Mouse (Mus musculus): ENCODE data around the gene Dao. TPM values are rescaled to one million over a fixed set of nuclear protein-coding genes. Genes with fewer than 3 reads are reported as not detected.
A peak's percentile ranks its signal among the peaks of the same experiment; 100 is the strongest.

Gene Dao
- total RNA-seq, 2 experiments from 2014 or later = not detected

DNA sequence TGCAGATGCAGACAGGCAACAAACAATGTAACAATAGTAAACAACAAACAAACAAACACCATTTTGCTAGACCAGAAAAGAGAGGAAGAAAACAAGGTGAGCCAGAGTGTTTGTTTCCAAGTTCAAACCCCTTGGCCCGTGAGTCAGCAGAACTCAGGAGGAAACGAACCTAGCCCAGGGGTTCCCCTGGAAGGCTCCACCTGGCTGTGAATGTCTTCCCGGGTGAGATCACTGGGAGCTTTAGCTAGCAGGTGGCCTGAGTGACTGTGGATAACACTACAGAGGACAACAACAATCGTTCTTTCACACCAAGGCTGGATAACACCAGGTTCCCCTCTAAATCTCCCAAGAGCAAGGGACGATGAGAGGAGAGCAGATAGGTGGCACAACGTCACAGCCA, 22.3 kb upstream of the Dao start:
- no peak for ATAC-seq (replicated peaks; ENCODE audit: poor library complexity, severe bottlenecking)

- no peak for ATAC-seq (replicated peaks; ENCODE audit: poor library complexity, severe bottlenecking)
Measured at GRCm38 (mm10) chr5:113981843-113982242, 21.7 kb upstream of the Dao start.

DNA sequence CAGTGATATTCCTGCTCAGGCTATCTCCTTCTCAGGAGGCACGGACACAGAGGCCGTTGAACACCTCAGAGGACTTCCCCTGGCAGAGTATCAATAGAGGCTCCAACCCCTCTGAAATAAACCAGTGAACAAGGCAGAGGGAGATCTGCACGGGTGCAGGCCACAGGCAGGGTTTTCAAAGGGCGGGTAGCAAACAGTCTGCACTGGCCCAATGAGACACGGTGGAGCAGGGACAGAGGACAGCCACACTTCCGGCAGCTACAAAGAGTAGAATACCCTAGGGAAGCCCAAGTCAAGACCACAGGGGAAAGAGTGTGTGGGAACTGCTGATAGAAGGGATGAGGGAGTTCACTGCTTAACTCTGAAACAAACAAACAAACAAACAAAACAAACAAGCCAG, 20.0 kb upstream of the Dao start:
- ATAC-seq (replicated peaks; ENCODE audit: poor library complexity, severe bottlenecking) = no peak

DNA sequence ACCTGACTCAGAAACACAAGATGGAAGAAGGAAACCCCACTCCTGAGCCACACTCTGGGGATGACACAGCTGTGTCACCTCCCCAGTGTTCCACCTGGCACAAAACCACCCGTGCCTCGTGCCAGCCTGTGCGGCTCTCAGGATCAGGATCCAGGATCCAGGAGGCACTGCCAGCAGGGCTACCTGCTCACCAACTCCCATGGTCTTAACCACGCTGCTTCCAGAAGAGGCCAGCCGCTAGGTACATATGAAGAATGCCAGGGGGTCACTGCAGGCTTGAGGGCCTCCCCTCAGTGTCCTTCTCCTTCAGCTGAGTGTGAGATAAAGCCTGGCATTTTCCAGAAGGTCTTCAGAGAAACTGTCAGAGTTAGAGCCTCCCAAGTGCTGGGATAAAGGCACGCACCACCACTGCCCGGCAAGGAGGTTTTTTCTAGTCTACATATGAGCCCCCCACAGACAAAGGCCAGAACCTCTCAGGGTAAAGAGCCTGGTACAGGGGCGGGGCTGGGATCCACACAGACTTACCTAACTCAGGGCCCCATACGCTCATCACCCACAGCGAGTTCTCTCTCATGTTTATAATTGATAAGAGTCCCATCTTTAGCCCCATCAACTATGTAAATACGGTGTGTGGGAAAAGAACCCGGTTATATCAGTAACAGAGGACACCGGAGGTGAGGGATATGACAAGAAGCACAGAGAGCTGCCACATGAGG, 19.3 kb upstream of the Dao start:
- ATAC-seq (replicated peaks; ENCODE audit: poor library complexity, severe bottlenecking) = no peak

GRCm38 (mm10) chr5:113985737-113986136, 17.8 kb upstream of the Dao start:
- ATAC-seq (replicated peaks; ENCODE audit: poor library complexity, severe bottlenecking) = no peak

DNA sequence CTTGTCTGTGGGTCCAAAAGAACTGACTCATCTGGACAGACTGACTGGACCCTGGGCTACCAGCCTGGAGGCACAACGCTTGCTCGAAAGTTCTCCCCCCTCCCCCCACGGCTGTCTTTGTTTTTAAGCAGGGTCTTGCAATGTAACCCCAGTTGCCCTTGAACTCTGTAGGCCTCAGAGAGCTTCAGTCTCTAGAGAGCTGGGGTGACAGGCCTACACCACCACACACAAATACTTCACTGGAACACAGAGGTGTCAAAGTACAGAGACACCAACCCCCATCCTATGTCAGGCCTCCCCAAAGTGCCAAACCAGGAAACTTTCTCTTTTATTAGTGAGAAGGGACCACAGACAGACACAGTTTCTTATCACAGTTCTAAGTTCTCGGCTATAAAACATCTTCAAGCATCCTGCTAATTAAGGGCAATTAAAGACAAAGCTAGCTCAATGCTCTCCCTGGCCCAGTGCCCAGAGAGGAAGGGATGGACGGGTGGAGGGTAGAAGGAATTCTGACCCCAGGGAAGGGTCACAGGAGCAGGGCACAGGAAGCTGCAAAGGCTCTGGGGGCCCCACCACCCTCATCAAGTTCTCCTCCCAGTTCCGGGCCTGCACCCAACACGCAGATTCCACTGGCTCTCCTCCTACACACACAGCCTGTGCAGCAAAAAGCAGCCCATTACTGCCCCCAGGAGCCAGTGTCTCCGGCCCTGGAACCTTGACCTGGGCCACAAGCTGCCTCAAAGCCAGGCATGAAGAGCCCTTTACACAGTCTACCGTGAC, 17.1 kb upstream of the Dao start:
- no peak for ATAC-seq (replicated peaks; ENCODE audit: poor library complexity, severe bottlenecking)

DNA sequence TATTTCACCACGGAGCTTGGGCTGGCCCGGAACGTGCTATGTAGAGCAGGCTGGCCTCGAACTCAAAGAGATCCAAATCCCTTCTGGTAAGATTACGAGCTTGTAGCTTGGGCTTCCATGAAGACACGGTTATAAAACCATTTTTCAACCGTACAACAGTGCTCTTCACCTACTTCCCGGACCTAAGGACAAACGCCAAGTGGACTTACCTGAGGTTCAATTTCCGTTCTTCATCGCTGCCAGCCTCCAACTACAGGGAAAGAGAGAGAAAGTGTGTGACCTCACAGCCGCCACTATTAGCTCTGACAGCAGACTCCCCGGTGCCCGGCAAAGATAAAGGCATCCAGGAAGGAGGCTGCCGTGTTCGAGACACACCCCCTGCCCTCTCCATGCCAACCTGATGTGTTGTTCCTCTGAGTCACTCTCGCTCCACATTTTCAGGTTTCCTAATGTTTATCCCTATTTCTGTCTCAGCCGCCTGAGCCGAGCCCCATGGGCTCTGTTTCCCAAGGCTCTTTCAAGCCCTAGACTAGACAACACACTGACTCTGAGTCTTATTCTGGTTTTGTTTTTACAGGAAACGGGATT, 14.0 kb upstream of the Dao start:
- no peak for ATAC-seq (replicated peaks; ENCODE audit: poor library complexity, severe bottlenecking)

DNA sequence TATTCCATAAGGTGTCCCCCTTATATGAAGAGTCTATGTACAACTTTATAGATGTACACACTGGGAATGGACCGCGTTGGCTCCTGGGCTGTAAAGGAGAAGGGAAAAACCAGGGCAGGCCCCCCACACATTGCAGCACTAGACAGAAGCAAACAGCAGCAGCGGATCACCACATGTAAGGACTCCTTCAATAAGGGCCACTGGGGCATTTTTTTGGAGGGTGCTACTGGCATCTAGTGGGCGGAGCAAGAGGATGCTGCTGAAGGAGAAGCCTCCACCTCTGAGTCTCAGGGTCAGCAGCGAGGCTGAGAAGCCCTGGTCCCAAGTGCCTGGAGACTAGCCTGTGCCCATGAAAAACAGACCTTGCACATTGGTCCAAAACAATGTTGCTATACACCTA, 12.9 kb upstream of the Dao start:
- ATAC-seq (replicated peaks; ENCODE audit: poor library complexity, severe bottlenecking) = no peak

- no peak for ATAC-seq (replicated peaks; ENCODE audit: poor library complexity, severe bottlenecking)
Measured at GRCm38 (mm10) chr5:113991141-113991540, 12.4 kb upstream of the Dao start.

GRCm38 (mm10) chr5:113992339-113992831, 11.1 kb upstream of the Dao start:
- ATAC-seq (replicated peaks; ENCODE audit: poor library complexity, severe bottlenecking) = peak; percentile 78

GRCm38 (mm10) chr5:113993031-113993486, 10.4 kb upstream of the Dao start:
- peak; percentile 22 for ATAC-seq (replicated peaks; ENCODE audit: poor library complexity, severe bottlenecking)

GRCm38 (mm10) chr5:113993487-113994465, 9.7 kb upstream of the Dao start, which contains the start of gene Ssh1:
Gene Ssh1 (minus strand): TSS chr5:113993894.
- peak; percentile 57 for ATAC-seq (replicated peaks; ENCODE audit: poor library complexity, severe bottlenecking)

GRCm38 (mm10) chr5:113996458-113996857, 7.0 kb upstream of the Dao start:
- no peak for ATAC-seq (replicated peaks; ENCODE audit: poor library complexity, severe bottlenecking)

DNA sequence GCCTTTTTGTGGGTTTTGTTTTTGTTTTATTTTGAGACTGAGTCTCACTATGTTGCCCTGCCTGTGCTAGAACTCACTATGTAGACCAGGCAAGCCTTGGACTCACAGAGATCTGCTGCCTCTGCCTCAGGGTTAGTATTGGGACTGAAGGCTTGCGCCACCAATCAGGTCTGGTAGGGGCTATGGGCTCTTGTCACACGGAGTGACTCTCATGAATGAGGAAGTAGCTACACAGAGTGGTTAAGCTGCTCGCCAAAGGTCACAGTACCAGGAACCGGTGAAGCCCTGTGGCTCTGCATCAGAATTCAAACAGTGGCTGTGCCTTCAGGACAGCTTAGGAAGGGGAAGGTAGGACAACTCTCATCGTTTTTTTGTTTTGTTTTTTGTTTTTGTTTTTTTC, 4.1 kb upstream of the Dao start:
- peak; percentile 99 for ATAC-seq (replicated peaks; ENCODE audit: poor library complexity, severe bottlenecking)

DNA sequence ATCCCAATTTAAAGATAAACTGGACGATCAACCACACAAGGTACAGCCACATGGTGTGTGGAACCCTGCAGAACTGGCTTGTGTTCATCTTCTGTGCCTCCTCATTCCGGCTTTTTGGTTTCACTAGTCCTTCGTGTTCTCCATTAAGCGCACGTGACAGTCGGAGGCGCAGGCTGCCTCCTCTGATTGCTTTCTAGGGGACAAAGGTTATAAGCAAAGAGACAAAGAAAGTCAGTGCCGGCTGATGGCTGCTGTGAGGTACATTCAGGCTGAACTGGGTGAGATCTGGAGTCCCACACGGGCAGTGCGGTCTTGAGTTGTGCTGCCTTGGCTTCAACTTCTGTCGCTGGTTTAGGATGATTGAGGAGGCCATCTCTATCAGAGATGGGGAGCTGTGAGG, 1.1 kb downstream of the Dao start:
- ATAC-seq (replicated peaks; ENCODE audit: poor library complexity, severe bottlenecking) = no peak

DNA sequence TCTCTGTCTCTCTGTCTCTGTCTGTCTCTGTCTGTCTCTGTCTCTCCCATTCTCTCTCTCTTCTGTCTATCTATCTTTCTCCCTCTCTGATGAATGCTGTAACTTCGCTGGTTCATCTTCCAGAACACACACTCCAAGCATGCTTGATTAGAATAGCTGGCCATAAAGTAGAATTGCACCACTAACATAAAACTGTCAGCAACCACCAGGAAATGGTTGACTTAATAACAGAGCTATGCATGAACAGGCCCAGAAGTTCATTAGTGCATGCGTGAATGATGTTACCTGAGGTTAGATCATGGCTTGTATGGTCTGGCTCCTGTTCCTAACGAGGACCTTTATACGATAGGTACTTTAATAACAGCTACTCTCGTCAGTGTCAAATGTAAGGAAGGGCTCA, 1.6 kb downstream of the Dao start:
- ATAC-seq (replicated peaks; ENCODE audit: poor library complexity, severe bottlenecking) = no peak

DNA sequence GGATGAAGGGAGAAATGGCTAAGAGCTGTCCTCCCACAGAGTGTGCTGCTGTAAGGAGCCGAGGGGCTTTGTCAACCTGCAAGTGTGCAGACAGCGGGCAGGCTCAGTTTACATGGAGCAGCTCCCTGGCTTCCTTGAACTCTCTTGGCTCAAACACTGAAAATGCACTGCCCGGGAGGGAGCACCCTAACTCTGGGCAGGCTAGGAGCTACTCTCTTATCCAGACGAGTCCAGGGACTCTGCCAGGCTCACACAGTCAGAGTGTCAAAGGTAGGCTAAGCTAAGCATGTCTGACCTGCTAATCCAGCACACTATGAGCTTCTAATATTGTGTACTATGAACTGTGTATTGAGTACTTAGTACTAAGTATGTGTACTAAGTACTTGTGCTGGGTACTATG, 3.5 kb downstream of the Dao start:
- no peak for ATAC-seq (replicated peaks; ENCODE audit: poor library complexity, severe bottlenecking)

DNA sequence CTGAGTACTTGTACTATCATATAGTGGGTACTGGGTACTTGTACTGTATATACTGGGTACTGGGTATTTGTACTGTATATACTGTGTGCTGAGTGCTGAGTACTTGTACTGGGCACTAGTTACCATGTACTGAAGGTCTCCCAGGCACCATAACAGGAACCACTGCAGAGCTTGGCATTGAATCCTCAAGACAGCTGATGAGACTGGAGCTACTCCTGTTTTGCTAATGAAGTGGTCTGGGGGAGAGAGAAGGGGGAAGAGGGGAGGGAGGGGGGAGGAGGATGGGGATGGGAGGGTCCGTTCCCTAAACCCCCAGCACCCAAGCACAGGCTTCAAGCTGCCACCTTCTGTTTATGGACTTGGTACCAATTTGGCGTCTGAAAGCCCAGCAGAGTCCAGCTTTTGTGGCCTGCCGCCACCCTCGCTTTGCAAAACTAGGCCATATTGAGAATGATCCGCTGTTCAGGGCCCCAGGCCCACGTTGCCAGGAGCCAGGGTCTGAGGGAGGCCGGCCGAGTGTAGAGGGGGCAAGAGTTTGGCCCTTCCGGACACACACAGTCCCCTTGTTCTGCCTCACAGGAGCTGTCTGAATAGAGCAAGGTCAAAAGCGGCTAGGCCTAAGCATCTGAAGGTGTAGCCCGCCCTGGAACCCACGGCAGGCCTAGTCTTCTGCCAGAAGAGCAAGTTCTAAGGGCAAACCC, 4.4 kb downstream of the Dao start:
- ATAC-seq (replicated peaks; ENCODE audit: poor library complexity, severe bottlenecking) = no peak

DNA sequence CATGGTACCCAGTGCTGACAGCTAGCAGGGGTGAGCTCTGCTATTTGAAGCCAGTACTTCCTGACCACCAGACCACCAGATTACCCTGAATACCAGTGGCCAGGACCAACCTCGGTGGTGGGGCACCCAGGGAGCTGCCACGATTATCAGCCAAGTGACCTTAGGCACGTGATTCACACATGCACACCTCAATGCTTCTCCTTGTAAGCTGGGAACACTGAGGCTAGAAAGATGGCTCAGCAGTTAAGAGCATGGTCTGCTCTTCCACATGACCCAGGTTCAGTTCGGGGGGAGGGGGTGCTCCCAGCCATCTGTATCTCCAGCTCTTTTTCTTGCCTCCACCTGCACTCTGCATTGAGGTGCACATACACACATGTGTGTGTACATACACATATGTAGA, 5.5 kb downstream of the Dao start:
- ATAC-seq (replicated peaks; ENCODE audit: poor library complexity, severe bottlenecking) = no peak
